In the genomic region with DNA sequence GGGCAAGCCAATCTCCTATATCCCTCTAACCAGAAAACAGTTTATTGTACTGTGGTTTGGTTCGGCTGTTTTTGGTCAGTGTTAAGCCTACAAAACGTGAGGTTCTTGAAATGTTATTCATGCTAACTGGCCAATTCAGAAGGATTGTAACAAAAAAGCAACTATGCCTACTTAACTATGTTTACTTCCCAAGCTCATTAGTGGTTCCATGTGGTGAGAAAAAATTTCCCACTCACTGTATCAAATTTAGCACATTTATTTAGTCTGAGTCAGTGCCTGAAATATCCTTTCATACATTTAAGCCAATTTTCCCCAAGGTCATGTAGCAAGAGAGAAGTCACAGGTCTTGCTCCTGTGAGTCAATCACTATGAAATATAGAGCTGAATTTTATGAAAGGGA, we compare ENCODE assay signal across 19 mouse cellular contexts.
"Had no signal": no experiment of that assay in that cellular context is flagged by ENCODE, and none has a peak within 500 bp of the region (broad histone marks: within the 10 kb centered on the region; RNA-seq: fewer than 3 reads in every experiment).

No protein-coding gene starts in this region.

- ATAC-seq: liver, postnatal 0 days; lung, postnatal 0 days; midbrain, embryonic 13.5 days; midbrain, embryonic 15.5 days had no signal

- H3K27me3 ChIP-seq: liver, embryonic 15.5 days; lung, embryonic 15.5 days; megakaryocyte, embryonic 14.5 days; midbrain, embryonic 13.5 days; midbrain, embryonic 15.5 days; neural tube, embryonic 12.5 days had no signal

- DNase-seq: liver, postnatal 0 days; lung, adult 2 months; lung, postnatal 14 days; lung, postnatal 36 days; retina, postnatal 1 day; right cerebral cortex, adult 18-20 months; right cerebral cortex, postnatal 25 days; right cerebral cortex, postnatal 4 days; spleen, adult 18-20 months; thymus, adult 18-20 months; thymus, postnatal 25 days; thymus, postnatal 4 days had no signal
